Mouse (Mus musculus) kidney, postnatal 25 days (tissue): ENCODE results near the gene Clca2.
"Not testable (repeated sequence)": the region's sequence is repeated elsewhere in the genome, so short reads cannot be mapped to it uniquely, and the experiment has no call there.

Experiments used
- DNase-seq, 2 experiments: peaks; one replicate each; pipeline ENCODE4 v3.0.0; 2021; ENCODE audit warnings: mixed read lengths in 2 of 2

Clca2 gene

GRCm38 (mm10) chr3:145083081-145083480, 16.2 kb downstream of the Clca2 start:
- DNase-seq: no peak

DNA sequence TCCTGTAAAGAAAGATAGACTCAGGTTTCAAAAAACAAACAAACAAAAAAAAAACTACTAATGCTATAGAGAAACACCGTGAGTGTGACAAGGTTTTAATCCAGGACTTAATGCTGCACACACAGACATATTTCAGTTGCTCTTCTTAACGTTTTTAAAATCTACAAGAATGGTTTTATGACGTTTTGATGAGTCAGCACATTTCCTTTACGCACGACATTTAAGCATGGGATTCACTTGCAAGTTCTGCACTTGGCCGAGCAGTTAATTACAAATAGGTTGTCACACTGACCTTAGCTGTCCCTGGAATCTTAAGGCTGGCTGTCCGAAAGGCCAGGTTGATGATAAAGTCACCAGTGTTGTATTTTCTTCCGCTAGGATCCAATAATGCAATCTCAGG, 18.3 kb downstream of the Clca2 start:
- DNase-seq: no peak

DNA sequence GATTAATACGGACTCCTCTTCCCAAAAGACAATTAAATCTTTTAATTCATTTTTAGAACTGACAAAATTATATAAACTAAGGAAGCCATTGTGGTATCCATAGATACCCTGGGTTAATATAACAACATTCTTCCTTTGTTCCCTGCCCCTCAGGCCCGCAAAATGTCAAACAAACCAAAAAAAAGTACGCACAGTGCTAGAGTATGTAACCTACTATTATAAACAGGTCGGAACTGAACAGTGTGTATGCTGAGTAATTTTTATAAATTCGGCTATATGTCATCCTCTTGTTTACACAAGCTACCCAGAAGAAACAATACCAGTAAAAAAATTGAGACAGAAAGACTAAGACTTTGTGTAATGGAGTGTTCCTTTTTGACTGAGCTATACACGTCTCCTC, 20.8 kb downstream of the Clca2 start:
- no peak for DNase-seq

DNA sequence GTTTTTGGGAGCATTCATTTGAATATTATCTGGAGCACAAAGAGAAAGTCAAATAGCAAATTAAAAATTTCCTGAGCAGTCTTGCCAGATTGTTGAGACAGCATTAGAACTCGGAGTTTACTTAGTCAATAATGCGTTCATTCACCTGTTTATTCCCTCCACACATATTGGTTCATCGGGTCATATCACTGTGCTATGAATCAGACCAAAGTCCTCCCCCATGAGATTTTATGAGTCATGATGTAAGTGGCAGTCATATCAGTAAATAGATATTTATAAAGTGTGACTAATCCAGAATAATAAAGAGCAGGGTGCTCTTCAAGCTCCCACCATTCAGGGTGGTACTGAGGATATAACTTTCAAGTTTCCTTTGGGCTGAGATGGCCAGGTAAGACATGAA, 26.9 kb downstream of the Clca2 start:
- no peak for DNase-seq

DNA sequence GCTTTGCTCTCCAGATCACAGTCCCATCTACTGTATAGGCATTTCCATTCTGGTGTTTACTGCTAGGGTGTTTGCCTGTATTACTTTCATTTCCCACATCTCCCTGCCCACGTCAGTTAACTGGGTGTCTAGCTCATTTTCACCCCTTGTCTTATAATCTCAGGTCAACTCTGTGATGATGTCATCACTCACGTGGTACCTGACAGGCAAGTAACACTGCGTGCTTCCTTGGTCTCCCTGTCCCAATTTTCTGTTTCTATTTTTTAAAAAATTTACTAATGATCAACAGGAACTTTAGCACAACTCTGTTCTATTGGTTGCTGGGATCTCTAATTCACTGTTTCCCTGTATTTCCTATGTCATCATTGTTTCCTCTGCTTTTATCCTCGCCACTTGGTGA, 30.3 kb downstream of the Clca2 start:
- DNase-seq: no peak

GRCm38 (mm10) chr3:145055138-145055537, 44.1 kb downstream of the Clca2 start:
- DNase-seq: not testable (repeated sequence)

- no peak for DNase-seq
These were observed 49.4 kb downstream of the Clca2 start for GRCm38 (mm10) chr3:145049820-145050219.

- DNase-seq: no peak
These were observed 60.4 kb downstream of the Clca2 start for GRCm38 (mm10) chr3:145038813-145039212.

- no peak for DNase-seq
These were observed 66.6 kb downstream of the Clca2 start, which contains the start of gene Clca1 for GRCm38 (mm10) chr3:145032676-145033075. Gene Clca1 (minus strand): TSS chr3:145032776.

DNA sequence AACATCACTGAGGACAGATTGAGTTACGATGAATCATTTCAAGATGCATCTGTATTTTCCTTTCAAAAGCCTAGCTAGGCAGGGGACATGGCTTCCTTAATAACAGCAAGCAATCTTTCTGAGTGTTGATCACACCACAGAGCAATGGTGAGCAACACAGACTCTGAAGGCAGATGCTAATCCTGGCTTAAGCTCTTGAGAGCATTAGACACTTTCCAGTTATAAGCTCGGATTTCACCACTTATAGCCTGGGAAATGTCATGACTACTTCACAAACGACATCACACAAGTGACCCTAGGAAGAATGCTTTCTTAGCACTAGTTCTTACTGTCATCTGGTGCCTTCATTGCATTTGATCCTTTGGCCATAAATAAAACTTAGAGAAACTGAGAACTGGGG, 71.2 kb downstream of the Clca2 start:
- DNase-seq: no peak

GRCm38 (mm10) chr3:145026750-145027149, 72.5 kb downstream of the Clca2 start:
- peak in 1 of 2 experiments; percentile 68 for DNase-seq
